Mouse (Mus musculus) gastrocnemius, postnatal 10 days (tissue): ENCODE results near the gene Rhox4f. TPM values are rescaled to one million over a fixed set of nuclear protein-coding genes. Genes with fewer than 3 reads are reported as not detected.
"Not testable (repeated sequence)": the region's sequence is repeated elsewhere in the genome, so short reads cannot be mapped to it uniquely, and the experiment has no call there.

Source experiments
- DNase-seq: peaks from one replicate; pipeline ENCODE4 v3.0.0; 2021; ENCODE audit warnings: mixed read lengths
- long read RNA-seq, 2 experiments: library from polyadenylated mRNA; stranded (forward); transcript quantifications; one replicate each; pipeline ENCODE4 v2.0.0; 2021
- total RNA-seq, 2 experiments: library from RNA; stranded (reverse); gene quantifications; 2 replicates each; pipeline ENCODE4 v1.2.3; 2021

Gene Rhox4f
- total RNA-seq: not detected
- long read RNA-seq, experiment 1: 0 reads
- long read RNA-seq, experiment 2: 0 reads

- DNase-seq: not testable (repeated sequence)
These were observed at the start of gene Rhox4f for GRCm38 (mm10) chrX:37607604-37608003. Rhox4f (minus strand) TSS chrX:37607704.

GRCm38 (mm10) chrX:37651227-37651626 is 43.7 kb upstream of the Rhox4f start, which contains the start of gene Rhox4g:
Rhox4g (minus strand) TSS chrX:37651327.
- DNase-seq: not testable (repeated sequence)

GRCm38 (mm10) chrX:37643370-37643769 is 35.9 kb upstream of the Rhox4f start, which contains the start of gene Rhox2g:
Rhox2g (minus strand) TSS chrX:37643470.
- DNase-seq: not testable (repeated sequence)

GRCm38 (mm10) chrX:37628512-37628911 is 21.0 kb upstream of the Rhox4f start, which contains the start of gene Rhox3g:
Rhox3g (minus strand) TSS chrX:37628612.
- not testable (repeated sequence) for DNase-seq

GRCm38 (mm10) chrX:37580692-37581091 is 26.8 kb downstream of the Rhox4f start, which contains the start of gene Rhox3f:
Rhox3f (plus strand) TSS chrX:37580992.
- DNase-seq: not testable (repeated sequence)

GRCm38 (mm10) chrX:37572638-37573037 is 34.9 kb downstream of the Rhox4f start:
- DNase-seq: not testable (repeated sequence)

- DNase-seq: not testable (repeated sequence)
These were observed 36.4 kb downstream of the Rhox4f start, which contains the start of gene Rhox2f for GRCm38 (mm10) chrX:37571105-37571504. Rhox2f (plus strand) TSS chrX:37571405.

GRCm38 (mm10) chrX:37557112-37557511 is 50.4 kb downstream of the Rhox4f start, which contains the start of gene Rhox4e:
Rhox4e (plus strand) TSS chrX:37557412.
- not testable (repeated sequence) for DNase-seq

Other genes with a start within 250 kb of the Rhox4f start
- not detected for gene Rhox3a2, start 227.7 kb downstream of the Rhox4f start, total RNA-seq
- gene Rhox4a2, start 216.9 kb downstream of the Rhox4f start, total RNA-seq: not detected
- gene Rhox2b, start 195.6 kb downstream of the Rhox4f start, total RNA-seq: not detected
- gene Rhox4b, start 175.2 kb downstream of the Rhox4f start, total RNA-seq: not detected
- not detected for gene Rhox2c, start 154.0 kb downstream of the Rhox4f start, total RNA-seq
- not detected for gene Rhox3c, start 149.1 kb downstream of the Rhox4f start, total RNA-seq
- gene Rhox4c, start 127.4 kb downstream of the Rhox4f start, total RNA-seq: not detected
- not detected for gene Rhox2d, start 114.3 kb downstream of the Rhox4f start, total RNA-seq
- gene Rhox4d, start 93.3 kb downstream of the Rhox4f start, total RNA-seq: not detected
- not detected for gene Rhox2e, start 77.3 kb downstream of the Rhox4f start, total RNA-seq
- under 1 TPM in 1 of 2 experiments, not detected in 1; 0.52 TPM for gene Rhox3e, start 65.7 kb downstream of the Rhox4f start, total RNA-seq
- gene Rhox4e, start 50.3 kb downstream of the Rhox4f start, total RNA-seq: not detected
- not detected for gene Rhox2f, start 36.3 kb downstream of the Rhox4f start, total RNA-seq
- gene Rhox3f, start 26.7 kb downstream of the Rhox4f start, total RNA-seq: not detected
- not detected for gene Rhox3g, start 20.9 kb upstream of the Rhox4f start, total RNA-seq
- not detected for gene Rhox2g, start 35.8 kb upstream of the Rhox4f start, total RNA-seq
- gene Rhox4g, start 43.6 kb upstream of the Rhox4f start, total RNA-seq: not detected
- gene Rhox3h, start 61.1 kb upstream of the Rhox4f start, total RNA-seq: not detected
- not detected for gene Rhox2h, start 65.6 kb upstream of the Rhox4f start, total RNA-seq
- gene Rhox5, start 197.1 kb upstream of the Rhox4f start, total RNA-seq: not detected
- gene Rhox6, start 219.2 kb upstream of the Rhox4f start, total RNA-seq: not detected
- not detected for gene Rhox7a, start 224.0 kb upstream of the Rhox4f start, total RNA-seq